Mouse (Mus musculus) lung, adult 2 months (tissue): ENCODE data around the gene Tmed1.
"Not testable (repeated sequence)": the region's sequence is repeated elsewhere in the genome, so short reads cannot be mapped to it uniquely, and the experiment has no call there.

Experiments
- CTCF ChIP-seq: fragments of 200-500 bp; IDR thresholded peaks from 2 replicates; pipeline ENCODE4 v1.5.1; 2011; ENCODE audit warnings: mild to moderate bottlenecking, low read length, control low read depth; ENCODE audit not compliant: insufficient read depth
- POLR2A ChIP-seq: fragments of 200-500 bp; IDR thresholded peaks from 2 replicates; pipeline ENCODE4 v1.6.1; 2011; ENCODE audit warnings: low read depth, mild to moderate bottlenecking, control low read depth, low read length, borderline replicate concordance; ENCODE audit errors: extremely low read depth

DNA sequence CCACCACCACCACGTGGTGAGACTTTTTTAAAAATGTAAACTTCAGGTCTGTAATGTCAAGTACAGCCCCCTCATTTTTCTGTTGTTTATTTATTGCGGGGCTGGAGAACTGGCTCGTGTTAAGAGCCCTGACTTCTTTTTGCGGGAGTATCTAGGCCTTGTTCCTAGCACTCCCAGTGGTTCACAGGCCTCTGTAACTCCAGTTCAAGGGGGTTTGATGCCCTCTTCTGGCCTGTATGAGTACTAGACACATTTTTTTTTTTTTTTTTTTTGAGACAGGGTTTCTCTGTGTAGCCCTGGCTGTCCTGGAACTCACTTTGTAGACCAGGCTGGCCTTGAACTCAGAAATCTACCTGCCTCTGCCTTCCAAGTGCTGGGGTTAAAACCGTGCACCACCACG lies 8.6 kb upstream of the Tmed1 start:
- not testable (repeated sequence) for TF ChIP-seq CTCF, POLR2A
